Mouse (Mus musculus) kidney, embryonic 14.5 days (tissue): ENCODE results near the gene Ttc4. TPM values are rescaled to one million over a fixed set of nuclear protein-coding genes. Genes with fewer than 3 reads are reported as not detected.
A peak's percentile ranks its signal among the peaks of the same experiment; 100 is the strongest.

ENCODE experiments used
- ATAC-seq: fragments of 200-750 bp; cut with Nextera tagmentation; 2 replicates; pipeline ENCODE4 v1.8.0; 2017; ENCODE audit warnings: moderate number of reproducible peaks, mild to moderate bottlenecking, moderate TSS enrichment, moderate library complexity; ENCODE audit not compliant: low FRiP score, low TSS enrichment
- H3K27ac ChIP-seq: fragments of 300-500 bp; sonication (generic); 2 replicates; pipeline ENCODE4 v1.5.1; 2014; ENCODE audit warnings: low read depth, mild to moderate bottlenecking, low read length, moderate library complexity, mixed read lengths
- H3K27me3 ChIP-seq: fragments of 300-500 bp; sonication (generic); 2 replicates; pipeline ENCODE4 v1.6.1; 2014; ENCODE audit warnings: mild to moderate bottlenecking, low read length; ENCODE audit not compliant: control insufficient read depth, insufficient read depth
- H3K36me3 ChIP-seq: fragments of 300-500 bp; sonication (generic); 2 replicates; pipeline ENCODE4 v1.6.1; 2014; ENCODE audit warnings: low read length, mixed read lengths; ENCODE audit not compliant: control insufficient read depth, insufficient read depth
- H3K4me1 ChIP-seq: fragments of 300-500 bp; sonication (generic); 2 replicates; pipeline ENCODE4 v1.6.1; 2014; ENCODE audit warnings: low read length, mixed read lengths; ENCODE audit not compliant: control insufficient read depth, insufficient read depth
- H3K4me2 ChIP-seq: fragments of 300-500 bp; sonication (generic); replicated peaks from 2 replicates; pipeline ENCODE4 v1.6.1; 2014; ENCODE audit warnings: low read depth, mild to moderate bottlenecking, low read length
- H3K4me3 ChIP-seq: fragments of 300-500 bp; sonication (generic); 2 replicates; pipeline ENCODE4 v1.5.1; 2014; ENCODE audit warnings: mild to moderate bottlenecking, low read length
- H3K9ac ChIP-seq: fragments of 300-500 bp; sonication (generic); 2 replicates; pipeline ENCODE4 v1.6.1; 2014; ENCODE audit warnings: low read depth, mild to moderate bottlenecking, low read length, moderate library complexity
- H3K9me3 ChIP-seq: fragments of 300-500 bp; sonication (generic); 2 replicates; pipeline ENCODE4 v1.6.1; 2016; ENCODE audit warnings: low read length; ENCODE audit not compliant: control insufficient read depth
- WGBS: fragments of 180-500 bp; shearing (Covaris S2); extraction: QIAGEN DNeasy Blood & Tissue Kit; methylation state at CpG from one replicate; pipeline ENCODE4 v1.1.7; 2014; 5-methylcytosine and 5-hydroxymethylcytosine counted together
- polyA plus RNA-seq: library from polyadenylated mRNA; unstranded; fragments of >200 nt; fragmentation: Nextera tagmentation; extraction: Ambion mirVana; gene quantifications from 2 replicates; pipeline ENCODE4 v1.2.1, GENCODE M21; 2014

Ttc4 gene
- polyA plus RNA-seq: 60.9 and 90.5 TPM in 2 replicates

GRCm38 (mm10) chr4:106678442-106679118 is at the start of gene Ttc4:
Ttc4 (minus strand) TSS chr4:106678944.
- no peak within 1 kb of the TSS for H3K27ac ChIP-seq
- peak within 1 kb of the TSS; percentile 68 for H3K9ac ChIP-seq
- peak within 1 kb of the TSS; percentile 76 for H3K4me3 ChIP-seq
- H3K9me3 ChIP-seq: no peaks in the 10 kb centered on the region
- peaks cover 30% of the 10 kb centered on the region for H3K36me3 ChIP-seq
- under 1% methylated on average over 43 of the region's 43 CpGs for WGBS
- ATAC-seq: peak; percentile 97
- peak within 1 kb of the TSS; percentile 57 for H3K4me2 ChIP-seq
- H3K4me1 ChIP-seq: peaks cover 4% of the 10 kb centered on the region
- no peaks in the 10 kb centered on the region for H3K27me3 ChIP-seq

DNA sequence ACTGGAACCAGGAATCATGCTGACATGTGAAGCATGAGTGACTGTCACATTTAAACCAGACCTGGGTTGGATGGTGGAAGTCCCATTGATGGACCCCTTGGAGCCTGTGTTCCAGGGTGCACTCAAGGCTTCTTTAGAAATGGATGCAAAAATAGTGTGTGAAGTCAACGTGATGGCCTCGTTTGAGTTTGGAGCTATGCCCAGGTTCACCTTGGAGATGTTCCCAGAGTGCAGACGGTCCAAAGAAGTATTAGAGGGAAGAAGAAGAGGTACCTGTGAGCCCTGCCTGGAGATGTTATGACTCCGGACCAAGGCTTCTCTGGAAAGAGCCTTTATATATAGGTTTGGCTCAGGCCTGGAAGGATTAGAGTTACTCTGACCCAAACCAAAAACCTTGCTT is 41.9 kb upstream of the Ttc4 start:
- Histone ChIP-seq H3K27ac (no peak overlapping the region), H3K9ac (no peak overlapping the region), H3K4me3 (no peak overlapping the region), H3K9me3 (no peaks in the 10 kb centered on the region), H3K4me1 (no peaks in the 10 kb centered on the region), H3K27me3 (no peaks in the 10 kb centered on the region), H3K4me2 (no peak overlapping the region), H3K36me3 (no peaks in the 10 kb centered on the region)
- 85% methylated on average over 4 of the region's 4 CpGs for WGBS
- ATAC-seq: no peak

DNA sequence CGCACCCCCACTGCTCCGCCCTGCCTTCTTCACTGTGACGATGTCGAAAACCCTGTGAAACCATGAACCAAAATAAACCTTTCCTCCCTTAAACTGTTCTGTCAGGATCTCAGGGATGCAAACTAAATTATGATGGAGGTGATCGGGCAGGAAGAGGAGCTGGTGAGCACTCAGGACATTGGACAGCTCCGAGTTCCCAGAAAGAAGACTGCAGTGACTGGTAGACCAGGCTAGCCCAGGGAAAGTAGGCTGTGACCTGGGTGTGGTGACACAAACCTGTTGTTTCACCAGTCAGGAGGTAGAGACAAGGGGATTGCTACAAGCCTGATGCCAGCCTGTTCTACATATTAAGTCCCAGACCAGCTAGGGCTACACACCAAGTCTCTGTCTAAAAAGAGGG is 34.9 kb upstream of the Ttc4 start:
- no peak overlapping the region for H3K9ac ChIP-seq
- H3K9me3 ChIP-seq: no peaks in the 10 kb centered on the region
- ATAC-seq: no peak
- 88% methylated on average over 6 of the region's 6 CpGs for WGBS
- H3K36me3 ChIP-seq: no peaks in the 10 kb centered on the region
- no peaks in the 10 kb centered on the region for H3K4me1 ChIP-seq
- no peak overlapping the region for H3K27ac ChIP-seq
- H3K4me2 ChIP-seq: no peak overlapping the region
- H3K4me3 ChIP-seq: no peak overlapping the region
- no peaks in the 10 kb centered on the region for H3K27me3 ChIP-seq

- Histone ChIP-seq H3K27me3 (no peaks in the 10 kb centered on the region), H3K4me3 (0 out of 2 replicates have a peak overlapping the region, but pooled peaks have one; percentile 11), H3K4me1 (0 out of 2 replicates have a peak, but pooled peaks cover 2% of the 10 kb centered on the region), H3K27ac (no peak overlapping the region), H3K9me3 (no peaks in the 10 kb centered on the region), H3K36me3 (no peaks in the 10 kb centered on the region), H3K4me2 (no peak overlapping the region; the same call in 1 of the 2 replicates), H3K9ac (no peak overlapping the region)
- peak; percentile 62 for ATAC-seq
- WGBS: 0% methylated on average over 6 of the region's 8 CpGs
Observed at GRCm38 (mm10) chr4:106708408-106708807, 29.7 kb upstream of the Ttc4 start.

GRCm38 (mm10) chr4:106707957-106708356 is 29.2 kb upstream of the Ttc4 start:
- no peak overlapping the region; the same call in 1 of the 2 replicates for H3K4me2 ChIP-seq
- no peak for ATAC-seq
- H3K4me3 ChIP-seq: no peak overlapping the region
- no peak overlapping the region for H3K27ac ChIP-seq
- no peaks in the 10 kb centered on the region for H3K36me3 ChIP-seq
- no peak overlapping the region for H3K9ac ChIP-seq
- H3K4me1 ChIP-seq: 0 out of 2 replicates have a peak, but pooled peaks cover 2% of the 10 kb centered on the region
- no peaks in the 10 kb centered on the region for H3K9me3 ChIP-seq
- H3K27me3 ChIP-seq: no peaks in the 10 kb centered on the region
- WGBS: 40% methylated on average over 5 of the region's 5 CpGs

GRCm38 (mm10) chr4:106705096-106705665 is 26.4 kb upstream of the Ttc4 start:
- ATAC-seq: no peak

DNA sequence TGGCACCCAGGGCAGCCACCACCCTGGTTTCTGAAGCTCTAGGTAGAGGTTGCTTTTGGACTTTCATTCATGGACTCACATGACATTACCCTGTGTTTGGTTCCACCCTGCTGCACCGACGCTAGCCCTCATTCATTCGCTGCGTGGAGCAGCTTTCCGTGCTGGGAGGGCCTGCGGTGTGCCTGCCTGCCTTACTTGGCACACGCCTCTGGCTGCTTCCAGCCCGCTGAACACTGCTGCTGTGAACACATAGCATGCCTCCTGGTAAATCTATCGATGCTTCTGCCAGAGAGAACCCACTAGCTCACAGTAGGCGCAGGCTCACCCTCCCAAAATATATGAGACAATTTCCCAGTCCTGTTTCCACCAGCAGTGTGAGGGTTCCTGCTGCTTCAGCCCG is 25.7 kb upstream of the Ttc4 start:
- Histone ChIP-seq H3K9me3 (no peaks in the 10 kb centered on the region), H3K4me3 (no peak overlapping the region), H3K27me3 (no peaks in the 10 kb centered on the region), H3K4me2 (no peak overlapping the region), H3K9ac (no peak overlapping the region), H3K4me1 (0 out of 2 replicates have a peak, but pooled peaks cover 2% of the 10 kb centered on the region), H3K27ac (no peak overlapping the region), H3K36me3 (no peaks in the 10 kb centered on the region)
- ATAC-seq: no peak
- 67% methylated on average over 11 of the region's 11 CpGs for WGBS

More at GRCm38 (mm10) chr4:106705096-106705665, 26.4 kb upstream of the Ttc4 start:
- Histone ChIP-seq H3K27me3 (no peaks in the 10 kb centered on the region), H3K9me3 (no peaks in the 10 kb centered on the region), H3K27ac (no peak overlapping the region), H3K4me1 (0 out of 2 replicates have a peak, but pooled peaks cover 2% of the 10 kb centered on the region), H3K36me3 (no peaks in the 10 kb centered on the region), H3K4me2 (no peak overlapping the region), H3K9ac (no peak overlapping the region), H3K4me3 (no peak overlapping the region)
- 52% methylated on average over 8 of the region's 8 CpGs for WGBS

DNA sequence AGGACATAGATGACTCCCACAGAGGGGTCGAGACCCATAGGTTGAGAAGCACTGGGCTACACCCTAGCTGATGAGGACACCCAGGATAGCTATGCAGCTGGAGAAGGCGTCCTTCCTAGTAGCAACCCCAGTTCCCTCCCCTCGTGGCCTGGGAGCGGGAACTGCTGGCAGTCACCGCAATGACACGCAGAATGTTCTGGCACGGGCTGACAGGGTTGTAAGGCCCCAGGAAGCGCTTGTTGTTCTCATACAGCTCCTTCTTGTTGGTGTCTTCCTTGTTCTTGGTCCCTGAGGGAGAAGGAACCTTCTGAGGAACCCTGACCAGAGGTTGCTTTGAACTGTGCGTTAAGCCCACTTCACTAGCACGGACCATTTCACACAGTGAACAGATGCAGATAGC is 25.2 kb upstream of the Ttc4 start:
- no peaks in the 10 kb centered on the region for H3K9me3 ChIP-seq
- WGBS: 82% methylated on average over 10 of the region's 10 CpGs
- H3K4me2 ChIP-seq: no peak overlapping the region
- no peaks in the 10 kb centered on the region for H3K27me3 ChIP-seq
- no peak overlapping the region for H3K4me3 ChIP-seq
- H3K9ac ChIP-seq: no peak overlapping the region
- no peak for ATAC-seq
- no peak overlapping the region for H3K27ac ChIP-seq
- H3K4me1 ChIP-seq: 0 out of 2 replicates have a peak, but pooled peaks cover 2% of the 10 kb centered on the region
- H3K36me3 ChIP-seq: no peaks in the 10 kb centered on the region

- ATAC-seq: no peak
- Histone ChIP-seq H3K4me1 (0 out of 2 replicates have a peak, but pooled peaks cover 2% of the 10 kb centered on the region), H3K27ac (no peak overlapping the region), H3K4me2 (no peak overlapping the region), H3K9ac (no peak overlapping the region), H3K4me3 (no peak overlapping the region), H3K27me3 (no peaks in the 10 kb centered on the region), H3K9me3 (no peaks in the 10 kb centered on the region), H3K36me3 (no peaks in the 10 kb centered on the region)
- WGBS: 33% methylated on average over 4 of the region's 4 CpGs
Observed at GRCm38 (mm10) chr4:106700798-106701197, 22.1 kb upstream of the Ttc4 start.
